Mouse (Mus musculus) cerebellum, adult 9-11 months (tissue): ENCODE measurements around the gene Cntn6.

Source experiments
- DNase-seq: peaks from one replicate; pipeline ENCODE4 v3.0.0; 2022

Cntn6 gene

GRCm38 (mm10) chr6:104492490-104493431 lies at the start of gene Cntn6:
Gene Cntn6 (plus strand): TSS chr6:104492790.
- DNase-seq, result peak; percentile 58

GRCm38 (mm10) chr6:104443731-104444130 lies 48.9 kb upstream of the Cntn6 start:
- no peak for DNase-seq

GRCm38 (mm10) chr6:104470706-104471105 lies 21.9 kb upstream of the Cntn6 start:
- no peak for DNase-seq

- peak; percentile 27 for DNase-seq
These were observed 13.3 kb upstream of the Cntn6 start for GRCm38 (mm10) chr6:104479242-104479641.

- DNase-seq, result no peak
These were observed 869 bp downstream of the Cntn6 start for GRCm38 (mm10) chr6:104493459-104493858.

- DNase-seq, result no peak
These were observed 3.2 kb downstream of the Cntn6 start for GRCm38 (mm10) chr6:104495801-104496200.

- no peak for DNase-seq
These were observed 71.4 kb downstream of the Cntn6 start for GRCm38 (mm10) chr6:104563993-104564392.

- no peak for DNase-seq
These were observed 77.0 kb downstream of the Cntn6 start for GRCm38 (mm10) chr6:104569564-104569963.

GRCm38 (mm10) chr6:104588028-104588427 lies 95.4 kb downstream of the Cntn6 start:
- peak; percentile 34 for DNase-seq

- no peak for DNase-seq
These were observed 108.3 kb downstream of the Cntn6 start for GRCm38 (mm10) chr6:104600838-104601397.

GRCm38 (mm10) chr6:104602894-104603293 lies 110.3 kb downstream of the Cntn6 start:
- DNase-seq, result no peak

- no peak for DNase-seq
These were observed 110.8 kb downstream of the Cntn6 start for GRCm38 (mm10) chr6:104603371-104603770.

GRCm38 (mm10) chr6:104605214-104605613 lies 112.6 kb downstream of the Cntn6 start:
- no peak for DNase-seq

GRCm38 (mm10) chr6:104653518-104653917 lies 160.9 kb downstream of the Cntn6 start:
- no peak for DNase-seq

GRCm38 (mm10) chr6:104668701-104669100 lies 176.1 kb downstream of the Cntn6 start:
- no peak for DNase-seq

GRCm38 (mm10) chr6:104674249-104674648 lies 181.7 kb downstream of the Cntn6 start:
- DNase-seq, result no peak

GRCm38 (mm10) chr6:104679809-104680495 lies 187.4 kb downstream of the Cntn6 start:
- no peak for DNase-seq

- peak; percentile 36 for DNase-seq
These were observed 195.4 kb downstream of the Cntn6 start for GRCm38 (mm10) chr6:104687980-104688379.

GRCm38 (mm10) chr6:104688439-104689125 lies 196.0 kb downstream of the Cntn6 start:
- peak; percentile 94 for DNase-seq

GRCm38 (mm10) chr6:104728571-104728970 lies 236.0 kb downstream of the Cntn6 start:
- no peak for DNase-seq

- DNase-seq, result peak; percentile 23
These were observed 241.7 kb downstream of the Cntn6 start for GRCm38 (mm10) chr6:104734256-104734655.

GRCm38 (mm10) chr6:104738999-104739398 lies 246.4 kb downstream of the Cntn6 start:
- no peak for DNase-seq

GRCm38 (mm10) chr6:104758125-104758524 lies 265.5 kb downstream of the Cntn6 start:
- DNase-seq, result no peak
